Mouse (Mus musculus): Measurements from ENCODE around the gene Uncx. TPM values are rescaled to one million over a fixed set of nuclear protein-coding genes. Genes with fewer than 3 reads are reported as not detected.

Gene Uncx
- polyA plus RNA-seq, 1 experiment from 2014 or later, result 66.8 TPM

DNA sequence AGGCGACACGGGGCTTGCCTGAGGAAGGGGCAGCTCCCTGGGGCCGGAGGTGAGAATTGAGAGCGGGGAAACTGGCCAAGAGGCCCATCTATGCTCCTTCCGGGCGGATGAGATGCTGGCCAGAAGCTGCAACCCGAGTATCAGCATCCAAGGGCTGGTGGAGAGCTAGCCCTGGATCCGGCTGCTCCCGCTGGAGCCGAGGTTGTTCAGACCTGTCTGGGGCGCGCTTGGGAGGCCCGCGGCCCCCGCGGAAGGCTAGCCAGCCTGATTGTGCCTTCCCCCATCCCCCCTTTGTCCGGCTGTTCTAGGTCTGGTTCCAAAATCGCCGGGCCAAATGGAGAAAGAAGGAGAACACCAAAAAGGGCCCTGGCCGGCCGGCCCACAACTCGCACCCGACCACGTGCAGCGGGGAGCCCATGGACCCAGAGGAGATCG is 3.1 kb downstream of the Uncx start:
- Histone ChIP-seq H3K4me1 (replicated peaks; ENCODE audit: control insufficient read depth, insufficient read depth, low read length) (peaks cover 6% of the 10 kb centered on the region), H3K27me3 (ENCODE audit: control insufficient read depth, insufficient read depth, low read length) (peaks cover 84% of the 10 kb centered on the region), H3K36me3 (ENCODE audit: control insufficient read depth, insufficient read depth, low read length) (no peaks in the 10 kb centered on the region), H3K9me3 (ENCODE audit: control insufficient read depth, low read length) (no peaks in the 10 kb centered on the region), H3K4me3 (ENCODE audit: low read depth, low read length) (peak overlapping the region; percentile 48), H3K4me2 (replicated peaks; ENCODE audit: low read depth, low read length) (peak overlapping the region; percentile 25), H3K9ac (ENCODE audit: low read depth, low read length) (peak overlapping the region; percentile 59), H3K27ac (ENCODE audit: low read depth, low read length) (peak overlapping the region; percentile 91)
- WGBS, result under 1% methylated on average over 26 of the region's 26 CpGs
- DNase-seq (ENCODE audit: low spot score), result no peak
- no peak for ATAC-seq (ENCODE audit: low FRiP score)

DNA sequence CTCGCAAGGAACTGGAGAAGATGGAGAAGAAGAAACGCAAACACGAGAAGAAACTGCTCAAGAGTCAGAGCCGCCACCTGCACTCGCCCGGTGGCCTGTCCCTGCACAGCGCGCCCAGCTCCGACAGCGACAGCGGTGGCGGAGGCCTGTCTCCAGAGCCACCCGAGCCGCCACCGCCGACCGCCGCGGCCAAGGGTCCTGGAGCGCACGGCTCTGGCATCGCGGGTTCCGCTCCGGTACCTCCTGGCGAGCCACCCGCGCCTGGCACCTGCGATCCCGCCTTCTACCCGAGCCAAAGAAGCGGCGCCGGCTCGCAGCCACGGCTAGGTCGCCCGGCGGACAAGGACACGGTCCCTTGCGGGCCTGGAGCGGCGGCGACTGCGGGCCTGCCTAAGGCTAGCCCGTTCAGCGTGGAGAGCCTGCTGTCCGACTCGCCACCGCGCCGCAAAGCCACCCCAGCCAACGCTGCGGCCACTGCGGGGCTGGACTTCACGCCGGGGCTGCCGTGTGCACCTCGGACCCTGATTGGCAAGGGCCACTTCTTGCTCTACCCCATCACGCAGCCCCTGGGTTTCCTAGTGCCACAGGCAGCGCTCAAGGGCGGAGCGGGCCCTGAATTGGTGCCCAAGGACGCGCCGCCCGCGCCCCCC is 3.6 kb downstream of the Uncx start:
- no peaks in the 10 kb centered on the region for H3K36me3 ChIP-seq (ENCODE audit: control insufficient read depth, insufficient read depth, low read length)
- H3K9me3 ChIP-seq (ENCODE audit: control insufficient read depth, low read length), result no peaks in the 10 kb centered on the region
- peak overlapping the region; percentile 48 for H3K4me3 ChIP-seq (ENCODE audit: low read depth, low read length)
- H3K4me1 ChIP-seq (replicated peaks; ENCODE audit: control insufficient read depth, insufficient read depth, low read length), result peaks cover 4% of the 10 kb centered on the region; the same call in 1 of the 2 replicates
- ATAC-seq (ENCODE audit: low FRiP score) (no peak), DNase-seq (ENCODE audit: low spot score) (peak; percentile 65)
- peaks cover 81% of the 10 kb centered on the region for H3K27me3 ChIP-seq (ENCODE audit: control insufficient read depth, insufficient read depth, low read length)
- H3K27ac ChIP-seq (ENCODE audit: low read depth, low read length), result peak overlapping the region; percentile 91
- H3K4me2 ChIP-seq (replicated peaks; ENCODE audit: low read depth, low read length), result peak overlapping the region; percentile 25
- WGBS, result under 1% methylated on average over 57 of the region's 68 CpGs
- H3K9ac ChIP-seq (ENCODE audit: low read depth, low read length), result peak overlapping the region; percentile 59

DNA sequence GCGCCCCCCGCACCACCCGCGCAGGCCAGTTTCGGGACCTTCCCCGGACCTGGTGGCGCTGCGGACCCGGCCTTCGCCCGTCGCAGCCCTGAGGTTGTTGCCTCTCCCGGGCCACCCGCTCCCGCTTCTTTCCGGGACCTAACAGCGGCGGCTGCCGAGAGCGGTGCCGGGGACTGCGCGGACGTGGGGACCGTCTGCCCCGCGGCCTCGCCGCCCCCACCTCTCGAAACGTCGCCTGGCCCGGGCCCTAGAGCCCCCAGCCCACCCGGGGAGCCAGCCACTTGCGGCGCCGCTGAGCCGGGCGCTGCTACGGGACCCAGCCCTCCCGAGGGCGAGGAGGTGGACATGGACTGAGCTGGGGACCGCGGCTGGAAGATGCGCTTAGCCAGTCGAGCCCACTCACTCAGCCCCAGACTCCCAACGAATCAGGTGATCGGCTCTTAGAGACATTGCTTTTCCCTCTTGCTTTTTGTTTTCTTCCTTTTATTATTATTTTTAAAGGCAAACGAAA is 4.2 kb downstream of the Uncx start:
- Histone ChIP-seq H3K9ac (ENCODE audit: low read depth, low read length) (peak overlapping the region; percentile 59), H3K27ac (ENCODE audit: low read depth, low read length) (peak overlapping the region; percentile 91), H3K4me2 (replicated peaks; ENCODE audit: low read depth, low read length) (peak overlapping the region; percentile 25), H3K9me3 (ENCODE audit: control insufficient read depth, low read length) (no peaks in the 10 kb centered on the region), H3K27me3 (ENCODE audit: control insufficient read depth, insufficient read depth, low read length) (peaks cover 82% of the 10 kb centered on the region), H3K36me3 (ENCODE audit: control insufficient read depth, insufficient read depth, low read length) (no peaks in the 10 kb centered on the region), H3K4me1 (replicated peaks; ENCODE audit: control insufficient read depth, insufficient read depth, low read length) (peaks cover 7% of the 10 kb centered on the region; the same call in 1 of the 2 replicates), H3K4me3 (ENCODE audit: low read depth, low read length) (peak overlapping the region; percentile 48)
- DNase-seq (ENCODE audit: low spot score) (no peak), ATAC-seq (ENCODE audit: low FRiP score) (no peak)
- 1% methylated on average over 31 of the region's 49 CpGs for WGBS

DNA sequence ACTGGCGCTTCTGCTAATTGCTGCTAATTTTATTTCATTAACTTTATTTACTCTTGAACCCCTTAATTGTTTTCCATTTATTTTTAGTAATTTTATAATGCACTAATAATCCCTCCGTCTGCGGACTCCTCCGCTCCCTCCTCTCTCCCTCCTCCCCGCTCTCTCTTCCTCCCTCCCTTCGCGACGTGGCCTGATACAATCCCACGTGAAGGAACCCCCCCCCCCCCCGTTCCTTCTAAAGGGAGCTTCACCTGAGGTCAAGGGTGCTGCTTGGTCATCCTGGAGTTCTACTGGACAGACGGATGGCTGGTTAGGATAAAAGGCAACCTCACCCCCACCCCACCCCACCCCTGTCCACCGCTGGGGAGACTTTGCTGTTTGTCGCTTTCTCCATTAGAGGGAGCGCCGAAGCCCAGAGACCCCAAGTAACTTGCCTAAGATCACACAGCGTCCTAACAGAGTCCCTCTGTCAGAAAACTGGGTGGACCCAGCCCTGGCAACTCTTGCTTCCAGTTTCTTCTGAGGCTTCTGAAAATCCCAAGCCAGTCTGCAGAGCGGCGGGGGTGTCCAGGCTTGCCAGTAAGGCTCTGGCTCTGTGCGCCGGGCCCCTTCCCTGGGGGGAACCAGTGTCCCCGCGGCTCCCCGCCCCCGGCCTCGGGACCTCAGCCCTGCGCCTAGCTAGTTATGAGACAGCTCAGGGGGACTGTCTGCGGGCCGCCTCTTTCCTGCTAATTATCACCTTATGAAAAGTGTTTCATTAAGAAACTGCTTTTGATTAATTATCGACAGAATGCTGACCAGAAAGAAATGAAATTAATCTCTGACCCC is 10.4 kb downstream of the Uncx start:
- ATAC-seq (ENCODE audit: low FRiP score) (no peak), DNase-seq (ENCODE audit: low spot score) (peak; percentile 55)
- Histone ChIP-seq H3K4me3 (ENCODE audit: low read depth, low read length) (no peak overlapping the region), H3K9ac (ENCODE audit: low read depth, low read length) (peak overlapping the region; percentile 15; the same call in 1 of the 2 replicates), H3K27me3 (ENCODE audit: control insufficient read depth, insufficient read depth, low read length) (peaks cover 84% of the 10 kb centered on the region), H3K27ac (ENCODE audit: low read depth, low read length) (peak overlapping the region; percentile 31; the same call in 1 of the 2 replicates), H3K4me1 (replicated peaks; ENCODE audit: control insufficient read depth, insufficient read depth, low read length) (peaks cover 16% of the 10 kb centered on the region), H3K4me2 (replicated peaks; ENCODE audit: low read depth, low read length) (peak overlapping the region; percentile 22), H3K36me3 (ENCODE audit: control insufficient read depth, insufficient read depth, low read length) (no peaks in the 10 kb centered on the region), H3K9me3 (ENCODE audit: control insufficient read depth, low read length) (no peaks in the 10 kb centered on the region)
- WGBS, result 1% methylated on average over 28 of the region's 29 CpGs

DNA sequence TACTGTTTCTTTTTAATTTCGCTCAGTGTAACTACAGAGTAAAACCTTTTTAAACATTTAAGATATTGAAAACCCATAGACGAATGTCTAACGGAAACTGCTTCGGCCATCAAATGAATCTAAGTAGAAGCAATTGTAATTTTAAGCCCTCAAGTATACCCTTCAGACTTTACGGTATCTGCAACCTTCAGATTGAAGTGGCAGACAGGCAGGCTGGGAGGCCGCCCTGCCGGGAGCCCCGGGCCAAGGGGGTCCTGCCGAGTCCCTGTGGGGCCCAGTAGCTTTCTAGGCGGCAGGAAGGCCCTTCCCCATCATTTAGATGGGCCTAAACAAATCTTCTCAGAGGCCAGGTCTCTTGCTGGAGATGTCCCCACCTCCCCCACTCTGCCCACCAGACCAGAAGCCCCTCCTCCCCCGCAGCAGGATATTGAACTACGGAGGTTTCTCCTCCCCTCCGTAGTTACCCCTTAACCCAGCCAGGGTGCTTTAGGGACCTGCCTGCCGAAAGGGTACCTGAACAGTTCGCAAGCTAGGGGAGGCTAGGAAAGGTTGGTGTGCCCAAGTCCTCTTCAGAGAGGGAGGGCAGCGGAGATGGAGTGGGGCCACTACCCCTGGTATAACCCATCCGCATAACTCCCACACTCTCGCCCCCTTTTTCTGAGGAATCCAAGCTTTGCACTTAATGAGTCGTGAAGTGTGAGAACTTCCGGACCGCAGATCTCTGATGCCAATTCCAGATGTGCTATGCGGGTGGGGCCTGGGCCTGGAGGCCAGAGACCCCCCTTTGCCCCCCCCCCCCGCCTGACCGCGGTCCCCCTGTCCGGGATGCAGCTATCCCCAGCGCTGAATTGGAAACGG is 11.4 kb downstream of the Uncx start:
- Histone ChIP-seq H3K36me3 (ENCODE audit: control insufficient read depth, insufficient read depth, low read length) (no peaks in the 10 kb centered on the region), H3K4me3 (ENCODE audit: low read depth, low read length) (no peak overlapping the region), H3K4me2 (replicated peaks; ENCODE audit: low read depth, low read length) (peak overlapping the region; percentile 3; the same call in 1 of the 2 replicates), H3K27me3 (ENCODE audit: control insufficient read depth, insufficient read depth, low read length) (peaks cover 81% of the 10 kb centered on the region), H3K9ac (ENCODE audit: low read depth, low read length) (no peak overlapping the region; the same call in 1 of the 2 replicates), H3K4me1 (replicated peaks; ENCODE audit: control insufficient read depth, insufficient read depth, low read length) (peaks cover 20% of the 10 kb centered on the region), H3K9me3 (ENCODE audit: control insufficient read depth, low read length) (no peaks in the 10 kb centered on the region), H3K27ac (ENCODE audit: low read depth, low read length) (peak overlapping the region; percentile 51)
- WGBS, result 2% methylated on average over 28 of the region's 28 CpGs
- ATAC-seq (ENCODE audit: low FRiP score) (no peak), DNase-seq (ENCODE audit: low spot score) (peak; percentile 51)

DNA sequence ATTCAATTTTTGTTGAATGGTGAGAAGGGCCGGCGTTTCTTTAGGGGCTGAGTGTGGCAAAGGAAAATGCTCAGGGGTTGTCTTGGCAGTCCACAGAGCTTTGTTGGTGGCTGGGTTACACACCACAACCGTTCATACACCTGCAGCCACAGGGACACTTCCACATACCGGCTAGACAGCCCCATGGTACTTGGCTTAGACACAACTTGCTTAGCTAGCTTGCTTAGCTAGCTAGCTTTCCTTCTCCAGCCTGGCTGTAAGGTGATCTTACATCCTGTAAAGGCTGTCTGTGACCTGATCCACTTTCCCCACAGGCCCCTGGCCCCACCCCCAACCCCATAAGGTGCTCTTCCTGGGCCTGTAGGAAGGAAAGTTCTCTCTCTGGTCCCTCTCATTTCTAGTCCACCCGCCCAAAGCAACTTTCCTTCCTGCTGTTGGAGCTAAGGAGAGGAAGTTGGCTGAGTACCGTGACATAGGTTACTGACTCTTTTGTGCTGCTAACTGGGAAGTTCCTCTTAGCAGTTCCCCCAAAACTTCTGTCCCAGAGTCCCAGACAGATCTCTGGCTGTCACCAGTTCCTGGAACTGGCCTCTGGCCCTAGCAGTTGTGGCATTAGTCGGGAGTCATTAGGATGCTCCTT is 12.3 kb downstream of the Uncx start:
- H3K4me1 ChIP-seq (replicated peaks; ENCODE audit: control insufficient read depth, insufficient read depth, low read length), result peaks cover 20% of the 10 kb centered on the region
- no peak overlapping the region for H3K4me2 ChIP-seq (replicated peaks; ENCODE audit: low read depth, low read length)
- WGBS, result under 1% methylated on average over 7 of the region's 7 CpGs
- H3K27ac ChIP-seq (ENCODE audit: low read depth, low read length), result no peak overlapping the region
- ATAC-seq (ENCODE audit: low FRiP score) (no peak), DNase-seq (ENCODE audit: low spot score) (peak; percentile 44)
- H3K36me3 ChIP-seq (ENCODE audit: control insufficient read depth, insufficient read depth, low read length), result no peaks in the 10 kb centered on the region
- no peak overlapping the region for H3K4me3 ChIP-seq (ENCODE audit: low read depth, low read length)
- H3K9me3 ChIP-seq (ENCODE audit: control insufficient read depth, low read length), result no peaks in the 10 kb centered on the region
- H3K9ac ChIP-seq (ENCODE audit: low read depth, low read length), result no peak overlapping the region
- peaks cover 86% of the 10 kb centered on the region for H3K27me3 ChIP-seq (ENCODE audit: control insufficient read depth, insufficient read depth, low read length)

DNA sequence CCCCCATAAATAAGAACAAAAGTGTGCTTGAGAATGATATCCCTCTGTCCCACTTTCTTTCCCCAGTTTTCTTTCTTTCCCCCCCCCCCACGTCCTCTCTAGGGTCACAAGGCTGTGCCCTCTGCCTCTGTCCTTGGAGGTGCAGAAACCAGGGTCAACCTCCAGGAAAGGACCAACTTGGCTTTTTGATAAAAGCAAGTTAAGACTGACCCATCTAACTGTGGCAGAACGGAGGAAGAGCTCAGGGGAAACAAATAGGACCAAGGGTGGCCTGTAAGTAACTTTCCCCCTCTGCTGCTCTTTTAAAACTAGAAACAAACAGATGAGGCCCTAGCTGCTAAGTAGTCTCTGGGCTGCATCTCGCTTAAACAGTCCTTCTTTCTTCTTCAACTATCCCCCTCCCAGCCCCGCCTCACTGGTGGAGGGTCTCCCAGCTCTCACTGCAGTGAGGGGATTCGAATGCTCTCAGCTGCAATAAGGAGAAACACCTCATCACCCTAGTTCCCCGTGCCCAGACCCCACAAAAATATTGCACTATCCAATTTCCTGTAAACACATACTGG is 12.9 kb downstream of the Uncx start:
- no peak overlapping the region for H3K4me2 ChIP-seq (replicated peaks; ENCODE audit: low read depth, low read length)
- H3K9me3 ChIP-seq (ENCODE audit: control insufficient read depth, low read length), result no peaks in the 10 kb centered on the region
- ATAC-seq (ENCODE audit: low FRiP score) (no peak), DNase-seq (ENCODE audit: low spot score) (peak; percentile 46)
- H3K27ac ChIP-seq (ENCODE audit: low read depth, low read length), result no peak overlapping the region
- no peak overlapping the region for H3K4me3 ChIP-seq (ENCODE audit: low read depth, low read length)
- no peak overlapping the region for H3K9ac ChIP-seq (ENCODE audit: low read depth, low read length)
- 3% methylated on average over 6 of the region's 6 CpGs for WGBS
- peaks cover 20% of the 10 kb centered on the region for H3K4me1 ChIP-seq (replicated peaks; ENCODE audit: control insufficient read depth, insufficient read depth, low read length)
- peaks cover 87% of the 10 kb centered on the region for H3K27me3 ChIP-seq (ENCODE audit: control insufficient read depth, insufficient read depth, low read length)
- H3K36me3 ChIP-seq (ENCODE audit: control insufficient read depth, insufficient read depth, low read length), result no peaks in the 10 kb centered on the region
